Mouse (Mus musculus): ENCODE measurements around the gene Tacc2. TPM values are rescaled to one million over a fixed set of nuclear protein-coding genes. Genes with fewer than 3 reads are reported as not detected.

Gene Tacc2
- polyA plus RNA-seq, 1 experiment from 2014 or later: 44.8 TPM

GRCm38 (mm10) chr7:130668729-130669281 lies 91.6 kb downstream of the Tacc2 start:
- 29% methylated on average over 7 of the region's 7 CpGs for WGBS
- Histone ChIP-seq H3K4me1 (peaks cover 68% of the 10 kb centered on the region), H3K4me3 (no peak overlapping the region)

GRCm38 (mm10) chr7:130669370-130669881 lies 92.2 kb downstream of the Tacc2 start:
- WGBS: 20% methylated on average over 8 of the region's 8 CpGs
- H3K4me3 ChIP-seq: no peak overlapping the region

More at GRCm38 (mm10) chr7:130668729-130669281, 91.6 kb downstream of the Tacc2 start:
- no peaks in the 10 kb centered on the region for H3K27me3 ChIP-seq (ENCODE audit: insufficient read depth, poor library complexity, severe bottlenecking)
- H3K9me3 ChIP-seq: 0 out of 2 replicates have a peak, but pooled peaks cover 2% of the 10 kb centered on the region
- no peak for DNase-seq (ENCODE audit: low spot score)
- H3K27ac ChIP-seq: peak overlapping the region; percentile 84
- H3K36me3 ChIP-seq: peaks cover 21% of the 10 kb centered on the region

GRCm38 (mm10) chr7:130670358-130670757 lies 93.1 kb downstream of the Tacc2 start:
- peaks cover 76% of the 10 kb centered on the region for H3K4me1 ChIP-seq

More at GRCm38 (mm10) chr7:130669370-130669881, 92.2 kb downstream of the Tacc2 start:
- H3K27me3 ChIP-seq (ENCODE audit: insufficient read depth, poor library complexity, severe bottlenecking): no peaks in the 10 kb centered on the region
- no peaks in the 10 kb centered on the region for H3K9me3 ChIP-seq
- H3K36me3 ChIP-seq: peaks cover 16% of the 10 kb centered on the region
- H3K27ac ChIP-seq: peak overlapping the region; percentile 84
- DNase-seq (ENCODE audit: low spot score): peak; percentile 86
- H3K4me1 ChIP-seq: peaks cover 73% of the 10 kb centered on the region

GRCm38 (mm10) chr7:130671301-130671700 lies 94.1 kb downstream of the Tacc2 start:
- peaks cover 76% of the 10 kb centered on the region for H3K4me1 ChIP-seq
- DNase-seq (ENCODE audit: low spot score): no peak
- 72% methylated on average over 6 of the region's 6 CpGs for WGBS
- H3K27ac ChIP-seq: peak overlapping the region; percentile 84
- no peaks in the 10 kb centered on the region for H3K9me3 ChIP-seq
- peaks cover 18% of the 10 kb centered on the region for H3K36me3 ChIP-seq
- no peaks in the 10 kb centered on the region for H3K27me3 ChIP-seq (ENCODE audit: insufficient read depth, poor library complexity, severe bottlenecking)
- H3K4me3 ChIP-seq: no peak overlapping the region

More at GRCm38 (mm10) chr7:130670358-130670757, 93.1 kb downstream of the Tacc2 start:
- Histone ChIP-seq H3K9me3 (no peaks in the 10 kb centered on the region), H3K4me3 (no peak overlapping the region), H3K27me3 (ENCODE audit: insufficient read depth, poor library complexity, severe bottlenecking) (no peaks in the 10 kb centered on the region), H3K27ac (peak overlapping the region; percentile 84), H3K36me3 (peaks cover 16% of the 10 kb centered on the region)
- DNase-seq (ENCODE audit: low spot score): peak; percentile 88
- 36% methylated on average over 4 of the region's 4 CpGs for WGBS

- 50% methylated on average over 9 of the region's 9 CpGs for WGBS
- Histone ChIP-seq H3K27me3 (ENCODE audit: insufficient read depth, poor library complexity, severe bottlenecking) (no peaks in the 10 kb centered on the region), H3K4me1 (peaks cover 60% of the 10 kb centered on the region), H3K27ac (peak overlapping the region; percentile 86), H3K4me3 (no peak overlapping the region), H3K9me3 (no peaks in the 10 kb centered on the region), H3K36me3 (peaks cover 31% of the 10 kb centered on the region)
- DNase-seq (ENCODE audit: low spot score): peak; percentile 82
Observed at GRCm38 (mm10) chr7:130673169-130674033, 96.2 kb downstream of the Tacc2 start.

- Histone ChIP-seq H3K27ac (peak overlapping the region; percentile 17; the same call in 1 of the 2 replicates), H3K36me3 (peaks cover 34% of the 10 kb centered on the region), H3K9me3 (no peaks in the 10 kb centered on the region), H3K4me1 (peaks cover 49% of the 10 kb centered on the region), H3K4me3 (no peak overlapping the region), H3K27me3 (ENCODE audit: insufficient read depth, poor library complexity, severe bottlenecking) (no peaks in the 10 kb centered on the region)
- WGBS: 85% methylated on average over 9 of the region's 9 CpGs
- no peak for DNase-seq (ENCODE audit: low spot score)
Observed at GRCm38 (mm10) chr7:130674526-130674925, 97.3 kb downstream of the Tacc2 start.

GRCm38 (mm10) chr7:130676885-130677540 lies 99.8 kb downstream of the Tacc2 start:
- Histone ChIP-seq H3K4me1 (peaks cover 41% of the 10 kb centered on the region), H3K36me3 (peaks cover 34% of the 10 kb centered on the region), H3K27ac (no peak overlapping the region; the same call in 1 of the 2 replicates), H3K27me3 (ENCODE audit: insufficient read depth, poor library complexity, severe bottlenecking) (no peaks in the 10 kb centered on the region), H3K4me3 (no peak overlapping the region), H3K9me3 (no peaks in the 10 kb centered on the region)
- DNase-seq (ENCODE audit: low spot score): no peak
- WGBS: 83% methylated on average over 11 of the region's 11 CpGs

GRCm38 (mm10) chr7:130677541-130678274 lies 100.5 kb downstream of the Tacc2 start:
- H3K27ac ChIP-seq: no peak overlapping the region; the same call in 1 of the 2 replicates
- H3K4me1 ChIP-seq: peaks cover 42% of the 10 kb centered on the region
- DNase-seq (ENCODE audit: low spot score): no peak
- H3K9me3 ChIP-seq: no peaks in the 10 kb centered on the region
- no peak overlapping the region for H3K4me3 ChIP-seq
- H3K36me3 ChIP-seq: peaks cover 34% of the 10 kb centered on the region
- 85% methylated on average over 12 of the region's 12 CpGs for WGBS
- H3K27me3 ChIP-seq (ENCODE audit: insufficient read depth, poor library complexity, severe bottlenecking): no peaks in the 10 kb centered on the region

GRCm38 (mm10) chr7:130678414-130678813 lies 101.2 kb downstream of the Tacc2 start:
- Histone ChIP-seq H3K27me3 (ENCODE audit: insufficient read depth, poor library complexity, severe bottlenecking) (no peaks in the 10 kb centered on the region), H3K4me3 (no peak overlapping the region), H3K9me3 (no peaks in the 10 kb centered on the region), H3K36me3 (peaks cover 34% of the 10 kb centered on the region), H3K4me1 (peaks cover 41% of the 10 kb centered on the region), H3K27ac (0 out of 2 replicates have a peak overlapping the region, but pooled peaks have one; percentile 29)
- 90% methylated on average over 6 of the region's 6 CpGs for WGBS
- DNase-seq (ENCODE audit: low spot score): no peak

GRCm38 (mm10) chr7:130681798-130682197 lies 104.6 kb downstream of the Tacc2 start:
- no peaks in the 10 kb centered on the region for H3K9me3 ChIP-seq
- H3K27me3 ChIP-seq (ENCODE audit: insufficient read depth, poor library complexity, severe bottlenecking): no peaks in the 10 kb centered on the region
- peaks cover 34% of the 10 kb centered on the region for H3K4me1 ChIP-seq
- no peak overlapping the region for H3K4me3 ChIP-seq
- peaks cover 11% of the 10 kb centered on the region for H3K36me3 ChIP-seq
- DNase-seq (ENCODE audit: low spot score): peak; percentile 83
- WGBS: 38% methylated on average over 4 of the region's 4 CpGs
- H3K27ac ChIP-seq: peak overlapping the region; percentile 38

- WGBS: 79% methylated on average over 4 of the region's 4 CpGs
- Histone ChIP-seq H3K9me3 (no peaks in the 10 kb centered on the region), H3K36me3 (no peaks in the 10 kb centered on the region), H3K27ac (peak overlapping the region; percentile 25; the same call in 1 of the 2 replicates), H3K4me3 (no peak overlapping the region), H3K4me1 (peaks cover 59% of the 10 kb centered on the region), H3K27me3 (ENCODE audit: insufficient read depth, poor library complexity, severe bottlenecking) (no peaks in the 10 kb centered on the region)
- no peak for DNase-seq (ENCODE audit: low spot score)
Observed at GRCm38 (mm10) chr7:130688601-130689000, 111.4 kb downstream of the Tacc2 start.

GRCm38 (mm10) chr7:130690869-130691268 lies 113.6 kb downstream of the Tacc2 start:
- H3K9me3 ChIP-seq: no peaks in the 10 kb centered on the region
- 76% methylated on average over 6 of the region's 6 CpGs for WGBS
- DNase-seq (ENCODE audit: low spot score): no peak
- H3K27me3 ChIP-seq (ENCODE audit: insufficient read depth, poor library complexity, severe bottlenecking): no peaks in the 10 kb centered on the region
- peaks cover 81% of the 10 kb centered on the region for H3K4me1 ChIP-seq
- H3K27ac ChIP-seq: peak overlapping the region; percentile 98
- H3K36me3 ChIP-seq: 0 out of 2 replicates have a peak, but pooled peaks cover 2% of the 10 kb centered on the region
- no peak overlapping the region for H3K4me3 ChIP-seq

Measured in heart, embryonic 10.5 days (tissue).